Mouse (Mus musculus) gonadal fat pad, adult 2 months (tissue): ENCODE data around the gene Tgfb1. TPM values are rescaled to one million over a fixed set of nuclear protein-coding genes. Genes with fewer than 3 reads are reported as not detected.

Experiments
- DNase-seq: peaks from one replicate; pipeline ENCODE4 v3.0.0-alpha.2; 2012; ENCODE audit warnings: low read depth
- polyA plus RNA-seq: library from polyadenylated mRNA; depleted of rRNA; stranded (reverse); fragments of >200 nt; gene quantifications from 2 replicates; pipeline ENCODE4 v1.2.3, GENCODE M21; 2012; rRNA removed

Tgfb1 gene
- polyA plus RNA-seq, 1 experiment: 32.4 TPM

DNA sequence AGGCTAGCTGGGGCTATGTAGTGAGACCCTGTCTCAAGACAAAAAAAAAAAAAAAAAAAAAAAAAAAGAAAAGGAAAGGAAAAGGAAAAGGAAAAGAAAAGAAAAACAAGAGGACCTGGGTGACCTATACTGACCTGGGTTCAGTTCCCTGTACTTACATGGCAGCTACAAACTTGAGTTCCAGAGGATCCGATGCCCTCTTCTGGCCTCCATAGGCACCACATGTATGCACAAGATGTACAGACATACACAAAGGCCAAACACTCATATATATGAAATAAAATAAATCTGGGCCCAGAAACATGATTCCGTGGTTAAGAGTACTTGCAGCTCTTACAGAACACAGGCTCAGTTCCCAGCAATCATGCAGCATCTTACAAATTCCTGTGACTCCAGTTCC is 50.1 kb downstream of the Tgfb1 start:
- DNase-seq: no peak

DNA sequence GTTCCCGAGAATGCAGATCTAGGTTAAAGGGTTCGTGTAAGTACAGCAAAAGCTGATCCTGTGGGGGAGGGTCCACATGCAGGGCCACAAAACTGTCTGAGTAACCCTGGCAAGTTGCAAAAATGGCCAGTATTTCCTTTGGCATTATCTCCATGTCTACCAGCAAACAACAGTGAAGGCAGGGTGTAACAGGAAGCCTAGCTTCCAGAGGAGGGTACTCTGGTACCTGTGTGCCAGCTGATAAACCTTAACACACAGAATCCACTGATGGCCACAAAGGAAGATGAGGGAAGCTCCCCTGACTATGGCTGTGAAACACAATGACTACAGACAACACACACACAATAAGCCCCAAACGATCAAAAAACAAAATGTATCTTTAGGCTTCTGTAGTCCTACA is 51.5 kb downstream of the Tgfb1 start:
- no peak for DNase-seq

DNA sequence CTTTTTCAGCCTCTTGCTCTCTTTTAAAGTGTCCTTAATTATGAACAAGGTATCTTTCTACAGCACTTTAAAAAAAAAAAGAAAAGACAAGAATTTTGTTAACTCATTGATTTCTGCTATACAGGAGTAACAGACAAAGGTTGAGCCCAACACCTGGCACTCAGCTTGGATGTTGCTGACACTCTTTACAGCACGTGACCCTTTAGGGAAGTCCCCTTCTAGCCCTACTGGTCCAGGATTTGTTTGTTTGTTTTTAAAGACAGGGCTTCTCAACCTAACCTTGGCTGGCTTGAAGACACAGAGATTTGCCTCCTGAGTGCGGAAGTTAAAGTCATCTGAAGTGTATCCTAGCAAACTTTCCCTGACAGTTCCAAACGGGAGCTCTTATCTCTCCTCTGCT is 60.0 kb downstream of the Tgfb1 start:
- no peak for DNase-seq

- no peak for DNase-seq
Measured at GRCm38 (mm10) chr7:25753076-25753475, 66.3 kb downstream of the Tgfb1 start.

- no peak for DNase-seq
Measured at GRCm38 (mm10) chr7:25753643-25754438, 67.0 kb downstream of the Tgfb1 start.

GRCm38 (mm10) chr7:25754439-25754737 is 67.6 kb downstream of the Tgfb1 start:
- DNase-seq: no peak

Other genes with a start within 250 kb of the Tgfb1 start
- gene Ceacam1, start 209.4 kb upstream of the Tgfb1 start, polyA plus RNA-seq: 7.4 and 8.9 TPM in 2 replicates
- 0.16 and 0.31 TPM in 2 replicates for gene Ceacam2, start 147.1 kb upstream of the Tgfb1 start, polyA plus RNA-seq
- gene Erich4, start 71.1 kb upstream of the Tgfb1 start, polyA plus RNA-seq: 0.20 and 0.33 TPM in 2 replicates
- gene Dmac2, start 67.6 kb upstream of the Tgfb1 start, polyA plus RNA-seq: 28.5 and 28.9 TPM in 2 replicates
- gene B3gnt8, start 60.3 kb upstream of the Tgfb1 start, polyA plus RNA-seq: 13.8 and 15.5 TPM in 2 replicates
- 199 and 232 TPM in 2 replicates for gene Bckdha, start 28.0 kb upstream of the Tgfb1 start, polyA plus RNA-seq
- gene Exosc5, start 27.8 kb upstream of the Tgfb1 start, polyA plus RNA-seq: 54.8 and 66.2 TPM in 2 replicates
- 3.5 and 4.1 TPM in 2 replicates for gene Tmem91, start 11.8 kb upstream of the Tgfb1 start, polyA plus RNA-seq
- 42.3 and 46.3 TPM in 2 replicates for gene B9d2, start 6.2 kb upstream of the Tgfb1 start, polyA plus RNA-seq
- gene Ccdc97, start 32.1 kb downstream of the Tgfb1 start, polyA plus RNA-seq: 46.3 and 54.6 TPM in 2 replicates
- gene Hnrnpul1, start 67.8 kb downstream of the Tgfb1 start, polyA plus RNA-seq: 32.1 and 58.5 TPM in 2 replicates
- gene Axl, start 101.7 kb downstream of the Tgfb1 start, polyA plus RNA-seq: 56.1 and 57.0 TPM in 2 replicates
- 4.2 and 5.4 TPM in 2 replicates for gene Cyp2s1, start 129.9 kb downstream of the Tgfb1 start, polyA plus RNA-seq
- gene Cyp2b10, start 210.6 kb downstream of the Tgfb1 start, polyA plus RNA-seq: 0.42 and 0.46 TPM in 2 replicates